Mouse (Mus musculus): ENCODE measurements around the gene Znrf2.

- no peak for TF ChIP-seq CTCF (IDR thresholded peaks at IDR 0.05; ENCODE audit: low read depth)
- no peak for TF ChIP-seq EP300 (IDR thresholded peaks at IDR 0.05; ENCODE audit: low read depth)
Observed at GRCm38 (mm10) chr6:54916163-54916562, 99.4 kb downstream of the Znrf2 start.

Measured in liver, embryonic 14.5 days (tissue).